8 mouse cellular contexts compared by ENCODE assay signal in the genomic region with DNA sequence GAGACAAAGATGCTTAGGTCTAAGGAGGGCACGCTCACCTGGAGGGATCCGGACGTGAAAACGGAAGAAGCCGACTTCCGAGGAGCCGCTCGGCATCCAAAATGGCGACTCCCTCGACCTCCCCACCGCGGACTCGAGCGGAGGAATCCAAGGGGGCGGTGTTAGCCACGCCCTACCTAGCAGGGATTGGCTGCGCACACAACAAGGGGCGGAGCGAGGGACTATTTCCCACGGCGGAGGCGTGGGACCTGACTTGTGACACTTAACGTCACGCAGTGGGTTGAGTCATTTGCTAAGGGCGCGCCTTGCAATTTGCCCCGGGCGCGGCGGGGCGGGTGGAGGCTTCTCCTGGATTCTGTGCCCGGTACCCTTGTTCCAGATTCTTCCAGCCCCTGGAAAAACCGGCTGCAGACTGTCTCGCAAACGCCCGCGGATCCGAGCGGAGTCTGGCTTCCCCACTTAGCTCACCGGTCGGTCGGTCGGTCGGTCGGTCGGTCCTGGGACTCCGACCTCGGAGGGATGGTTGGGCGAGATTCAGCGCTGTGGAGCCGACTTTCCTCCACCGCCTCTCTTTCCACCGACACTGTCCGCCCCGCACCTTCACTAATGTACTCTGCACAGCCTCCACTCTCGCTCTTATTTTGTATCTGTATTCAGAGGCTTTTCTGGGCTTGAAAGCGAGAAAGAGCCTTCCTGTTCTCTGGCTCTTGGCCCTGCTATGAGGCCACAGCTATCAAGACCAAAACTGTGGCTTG. TPM values are rescaled to one million over a fixed set of nuclear protein-coding genes. Genes with fewer than 3 reads are reported as not detected.
DNase-seq lines count a peak whose midpoint lies in the region; ATAC-seq and TF ChIP-seq lines count a peak whose summit lies in the region.

A gene (minus strand): TSS at position 115 of the 755 bp plus-strand sequence.

- H3K4me3 ChIP-seq in heart, embryonic 12.5 days = peak within 1 kb of the TSS; percentile 83
- peak within 1 kb of the TSS; percentile 94 for H3K4me3 ChIP-seq in kidney, postnatal 0 days (replicated peaks; ENCODE audit: low read depth, low read length)
- H3K4me3 ChIP-seq in liver, embryonic 11.5 days (ENCODE audit: low read depth, low read length) = peak within 1 kb of the TSS; percentile 99
- H3K4me3 ChIP-seq in stomach, embryonic 14.5 days (ENCODE audit: low read depth, low read length) = peak within 1 kb of the TSS; percentile 98

- peak within 1 kb of the TSS; percentile 92 for H3K9ac ChIP-seq in heart, embryonic 12.5 days
- H3K9ac ChIP-seq in kidney, postnatal 0 days (ENCODE audit: low read depth, low read length) = peak within 1 kb of the TSS; percentile 91
- peak within 1 kb of the TSS; percentile 93 for H3K9ac ChIP-seq in liver, embryonic 11.5 days (ENCODE audit: low read depth, low read length)
- H3K9ac ChIP-seq in stomach, embryonic 14.5 days (replicated peaks; ENCODE audit: low read depth, low read length) = peak within 1 kb of the TSS; percentile 95

- peak within 1 kb of the TSS; percentile 77 for H3K27ac ChIP-seq in heart, embryonic 12.5 days (ENCODE audit: poor library complexity, severe bottlenecking)
- H3K27ac ChIP-seq in kidney, postnatal 0 days = peak within 1 kb of the TSS; percentile 78
- H3K27ac ChIP-seq in liver, embryonic 11.5 days (ENCODE audit: low read depth, low read length) = peak within 1 kb of the TSS; percentile 55
- peak within 1 kb of the TSS; percentile 74; the same call in 1 of the 2 replicates for H3K27ac ChIP-seq in stomach, embryonic 14.5 days (ENCODE audit: low read length)

- no peaks in the 10 kb centered on the region for H3K27me3 ChIP-seq in heart, embryonic 12.5 days (replicated peaks)
- no peaks in the 10 kb centered on the region for H3K27me3 ChIP-seq in kidney, postnatal 0 days (ENCODE audit: insufficient read depth, low read length)
- no peaks in the 10 kb centered on the region for H3K27me3 ChIP-seq in liver, embryonic 11.5 days (replicated peaks; ENCODE audit: control insufficient read depth, insufficient read depth, low read length)
- no peaks in the 10 kb centered on the region for H3K27me3 ChIP-seq in stomach, embryonic 14.5 days (ENCODE audit: control insufficient read depth, insufficient read depth, low read length)

- peak; percentile 100 for DNase-seq in CD4-positive helper T cell, adult 2 months (ENCODE audit: low read depth, low spot score)
- peak; percentile 95 for DNase-seq in brain, embryonic 18.5 days (ENCODE audit: low read depth, low spot score)
- DNase-seq in kidney, postnatal 0 days (ENCODE audit: low spot score) = peak; percentile 97
- peak; percentile 98 for DNase-seq in liver, embryonic 11.5 days (ENCODE audit: low spot score)
- peak; percentile 100 for DNase-seq in naive thymus-derived CD4-positive, alpha-beta T cell, adult 2 months (ENCODE audit: low read depth)

- H3K4me1 ChIP-seq in heart, embryonic 12.5 days (replicated peaks) = peaks cover 20% of the 10 kb centered on the region
- H3K4me1 ChIP-seq in kidney, postnatal 0 days (replicated peaks; ENCODE audit: insufficient read depth, low read length) = peaks cover 18% of the 10 kb centered on the region
- peaks cover 12% of the 10 kb centered on the region; the same call in 1 of the 2 replicates for H3K4me1 ChIP-seq in liver, embryonic 11.5 days (replicated peaks; ENCODE audit: control insufficient read depth, insufficient read depth, low read length)
- H3K4me1 ChIP-seq in stomach, embryonic 14.5 days (ENCODE audit: control insufficient read depth, insufficient read depth, low read length) = peaks cover 21% of the 10 kb centered on the region

- H3K4me2 ChIP-seq in heart, embryonic 12.5 days = peak within 1 kb of the TSS; percentile 94
- H3K4me2 ChIP-seq in kidney, postnatal 0 days (ENCODE audit: low read length) = peak within 1 kb of the TSS; percentile 69
- peak within 1 kb of the TSS; percentile 91 for H3K4me2 ChIP-seq in liver, embryonic 11.5 days
- H3K4me2 ChIP-seq in stomach, embryonic 14.5 days (replicated peaks; ENCODE audit: low read depth, low read length) = peak within 1 kb of the TSS; percentile 79

- H3K9me3 ChIP-seq in heart, embryonic 12.5 days (replicated peaks) = no peaks in the 10 kb centered on the region
- H3K9me3 ChIP-seq in kidney, postnatal 0 days (replicated peaks; ENCODE audit: low read length) = no peaks in the 10 kb centered on the region
- no peaks in the 10 kb centered on the region for H3K9me3 ChIP-seq in liver, embryonic 11.5 days (ENCODE audit: control insufficient read depth, low read length)
- no peaks in the 10 kb centered on the region for H3K9me3 ChIP-seq in stomach, embryonic 14.5 days (ENCODE audit: control insufficient read depth, low read depth, low read length)

- WGBS in heart, embryonic 12.5 days = under 1% methylated on average over 57 of the region's 57 CpGs
- WGBS in kidney, postnatal 0 days = under 1% methylated on average over 57 of the region's 57 CpGs
- under 1% methylated on average over 57 of the region's 57 CpGs for WGBS in liver, embryonic 11.5 days
- under 1% methylated on average over 57 of the region's 57 CpGs for WGBS in stomach, embryonic 14.5 days

- TF ChIP-seq CTCF in kidney, postnatal 0 days (IDR thresholded peaks at IDR 0.05; ENCODE audit: low read depth) = no peak; the same call in 1 of the 2 replicates

- peak; percentile 97 for ATAC-seq in erythroid progenitor cell, adult 5-6 weeks (replicated peaks; ENCODE audit: low FRiP score, poor library complexity, severe bottlenecking)
- peak; percentile 100 for ATAC-seq in heart, embryonic 12.5 days (ENCODE audit: insufficient number of reproducible peaks, low FRiP score)
- peak; percentile 98 for ATAC-seq in kidney, postnatal 0 days (replicated peaks; ENCODE audit: low FRiP score, low read depth)
- peak; percentile 97 for ATAC-seq in liver, embryonic 11.5 days (replicated peaks; ENCODE audit: low FRiP score)
- peak; percentile 99 for ATAC-seq in stomach, embryonic 14.5 days (ENCODE audit: insufficient number of reproducible peaks, insufficient read depth, low FRiP score, low read depth)

- H3K36me3 ChIP-seq in heart, embryonic 12.5 days = peaks cover 7% of the 10 kb centered on the region; the same call in 1 of the 2 replicates
- H3K36me3 ChIP-seq in kidney, postnatal 0 days (ENCODE audit: insufficient read depth, low read length) = no peaks in the 10 kb centered on the region
- no peaks in the 10 kb centered on the region for H3K36me3 ChIP-seq in liver, embryonic 11.5 days (ENCODE audit: control insufficient read depth, insufficient read depth, low read length)
- no peaks in the 10 kb centered on the region for H3K36me3 ChIP-seq in stomach, embryonic 14.5 days (ENCODE audit: control insufficient read depth, insufficient read depth, low read length)

RNA-seq across cellular contexts. Expression of the gene that starts here (rescaled TPM):
- 66.7 and 85.9 TPM in 2 replicates for total RNA-seq in erythroid progenitor cell, adult 5-6 weeks (2015; ENCODE audit: low replicate concordance)
- 45.2 and 62.4 TPM in 2 replicates for total RNA-seq in erythroid progenitor cell, adult 5-6 weeks (2017; ENCODE audit: low replicate concordance)
- 92.8 and 96.2 TPM in 2 replicates for polyA plus RNA-seq in heart, embryonic 12.5 days (2016; fragmentation: Nextera tagmentation; extraction: Ambion mirVana)
- polyA plus RNA-seq in kidney, postnatal 0 days (2015; fragmentation: Nextera tagmentation; extraction: Ambion mirVana) = 123 and 134 TPM in 2 replicates
- polyA plus RNA-seq in liver, embryonic 11.5 days (2014; fragmentation: Nextera tagmentation; extraction: Ambion mirVana) = 76.4 and 85.5 TPM in 2 replicates
- 154 and 165 TPM in 2 replicates for polyA plus RNA-seq in stomach, embryonic 14.5 days (2014; fragmentation: Nextera tagmentation; extraction: Ambion mirVana)

Comparison
In these comparisons a context has a peak if more than half of its experiments do, and no peak if none do; other contexts are left out.
1. Peak in every context shown above with its lines: DNase-seq, ATAC-seq, H3K4me3 ChIP-seq and H3K27ac ChIP-seq.